Mouse (Mus musculus) myocyte (in vitro differentiated cells): Measurements from ENCODE around the gene Saa4.

Experiments
- MYOD1 ChIP-seq, 3 experiments: IDR thresholded peaks; one replicate each; pipeline ENCODE4 v1.6.1; 2011; ENCODE audit warnings: control low read depth in 2 of 3, low read depth in 2 of 3, mild to moderate bottlenecking in 2 of 3, moderate library complexity in 1 of 3; ENCODE audit not compliant: insufficient read length in 2 of 3, control insufficient read depth in 1 of 3
- POLR2A ChIP-seq: IDR thresholded peaks from one replicate; pipeline ENCODE4 v1.6.1; 2011; ENCODE audit warnings: low read depth, mild to moderate bottlenecking, control low read depth, moderate library complexity; ENCODE audit not compliant: insufficient read length
- POLR2AphosphoS2 ChIP-seq: IDR thresholded peaks from one replicate; pipeline ENCODE4 v1.6.1; 2011; ENCODE audit warnings: low read depth, control low read depth; ENCODE audit not compliant: insufficient read length
- SRF ChIP-seq: IDR thresholded peaks from one replicate; pipeline ENCODE4 v1.6.1; 2011; ENCODE audit warnings: low read depth; ENCODE audit not compliant: control insufficient read depth, insufficient read length

DNA sequence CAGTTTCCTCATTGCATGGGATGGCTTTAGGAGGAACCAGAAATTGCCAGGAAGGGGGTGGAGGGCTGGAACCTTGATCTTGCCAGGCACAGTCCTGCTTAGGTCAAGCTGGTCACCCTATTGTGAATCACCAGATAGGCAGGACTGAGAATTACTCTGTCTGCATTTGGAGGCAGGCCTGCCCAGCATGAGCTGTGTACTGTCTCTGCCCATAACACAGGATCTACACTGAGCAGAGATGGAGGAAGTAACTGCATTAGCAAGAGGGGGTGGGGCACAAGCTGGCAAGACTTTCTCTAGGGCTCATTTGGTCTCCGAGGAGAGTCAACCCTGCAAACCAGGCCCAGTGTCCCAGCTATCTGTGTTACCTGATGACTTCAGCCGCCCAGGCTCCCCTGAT lies 2.6 kb upstream of the Saa4 start:
- no peak for TF ChIP-seq POLR2A
- no peak for TF ChIP-seq MYOD1 (IDR thresholded peaks at IDR 0.05; ENCODE audit: control insufficient read depth in 1 of 3, insufficient read length in 2 of 3, low read depth in 2 of 3)
- TF ChIP-seq POLR2AphosphoS2 = no peak
- TF ChIP-seq SRF = no peak
